Mouse (Mus musculus): ENCODE results near the gene Pappa2.

DNA sequence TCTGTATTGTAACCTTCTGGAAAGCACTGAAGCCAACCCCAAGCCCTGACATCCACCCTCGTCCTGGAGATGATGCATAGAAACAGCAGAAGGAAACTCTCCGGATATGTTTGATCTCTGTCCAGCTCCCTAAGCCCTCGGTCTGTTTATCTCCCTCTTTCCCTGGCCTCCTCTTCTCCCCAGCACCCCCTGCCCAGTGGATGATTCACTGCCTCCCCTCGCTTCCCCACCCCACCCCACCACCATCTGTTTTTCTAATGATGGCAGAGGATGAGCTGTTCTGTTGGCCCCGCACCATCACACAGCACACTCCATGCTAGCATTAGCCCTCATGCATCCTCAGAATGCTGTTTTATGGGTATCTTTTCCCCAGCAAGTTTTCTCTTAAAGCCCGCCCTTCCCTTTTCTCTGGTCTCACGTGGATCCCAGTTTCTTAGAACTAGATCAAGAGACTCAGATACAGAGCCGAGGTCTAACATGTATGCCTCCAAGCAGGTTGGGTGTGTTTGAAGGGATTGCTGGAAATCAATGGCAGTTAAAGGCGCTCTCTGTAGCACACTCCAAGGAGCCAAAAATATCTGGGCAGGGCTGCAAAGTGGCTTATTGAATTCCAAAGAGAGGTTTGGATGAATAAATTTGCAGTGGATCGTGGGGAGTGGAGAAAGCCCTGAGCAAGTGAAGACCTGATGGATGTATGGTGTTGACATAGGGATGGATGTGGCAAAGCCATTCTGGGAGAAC, 231.8 kb downstream of the Pappa2 start:
- no peak for TF ChIP-seq CTCF (IDR thresholded peaks at IDR 0.05; ENCODE audit: low read depth, low read length)
- no peak for TF ChIP-seq POLR2A (IDR thresholded peaks at IDR 0.05; ENCODE audit: borderline replicate concordance, low read depth, low read length)
